Mouse (Mus musculus): Measurements from ENCODE around the gene Olfr556. TPM values are rescaled to one million over a fixed set of nuclear protein-coding genes. Genes with fewer than 3 reads are reported as not detected.

The Olfr556 gene
- not detected for polyA plus RNA-seq (2017; shearing (Covaris generic))

DNA sequence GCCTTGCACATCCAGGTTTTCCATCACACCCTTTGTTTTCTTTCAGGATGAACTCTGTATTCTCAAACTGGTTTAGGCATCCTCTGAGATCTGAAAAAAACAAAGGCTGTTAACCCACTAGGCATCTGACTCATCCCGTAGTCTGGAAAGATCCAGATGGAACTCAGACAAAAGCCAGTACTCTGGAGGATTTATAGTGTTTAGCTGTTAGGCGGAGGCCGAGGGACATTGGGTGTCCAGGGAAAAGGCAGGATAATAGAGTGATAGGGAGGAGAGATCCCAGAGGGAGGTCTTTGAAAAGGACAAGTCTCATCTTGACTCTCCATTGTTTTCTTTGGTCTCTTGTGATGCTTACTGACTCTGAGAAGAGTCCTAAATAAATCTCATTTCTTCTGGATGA, at the start of gene Olfr556:
Olfr556 (plus strand) TSS at position 301 of the 400 bp plus-strand sequence.

DNA sequence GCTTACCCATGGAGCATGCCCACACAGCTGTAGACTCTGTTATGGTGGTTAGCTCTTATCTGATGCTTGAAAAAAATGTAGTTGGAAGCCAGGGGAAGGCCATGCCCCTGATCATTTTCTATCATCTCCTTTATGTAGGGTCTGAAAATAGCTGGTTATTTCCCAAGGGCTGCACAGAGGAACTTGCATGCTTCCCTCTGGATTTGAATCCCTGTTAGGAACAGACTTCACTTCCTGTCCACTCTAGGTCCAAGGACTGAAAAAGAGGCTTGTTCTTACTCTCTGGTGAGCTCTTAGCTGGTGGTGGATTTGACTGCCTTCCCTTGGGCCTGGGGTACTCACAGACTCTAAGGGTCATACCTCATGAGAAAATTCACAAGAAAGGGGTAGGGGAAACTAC, 46.6 kb upstream of the Olfr556 start, which contains the start of gene Olfr553:
Olfr553 (minus strand) TSS at position 101 of the 400 bp plus-strand sequence.

DNA sequence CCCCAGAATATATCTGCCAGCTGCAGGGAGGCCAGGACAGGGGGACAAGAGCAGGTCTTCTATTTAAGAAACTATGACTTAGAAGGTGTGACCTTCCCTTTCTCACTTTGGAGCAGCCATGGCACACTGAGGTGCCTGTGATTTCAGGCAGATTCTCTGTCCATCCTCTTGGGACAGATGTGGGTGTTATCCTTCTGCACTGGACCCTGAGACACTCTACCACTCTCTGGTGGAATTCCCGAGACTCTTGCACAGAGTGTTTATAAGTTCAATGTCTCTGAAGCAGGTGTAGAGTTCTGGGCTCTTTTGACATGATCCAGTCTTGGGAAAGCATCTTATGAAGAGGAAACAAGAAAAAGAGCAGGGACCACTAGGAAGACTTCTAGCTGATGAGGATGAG, 26.6 kb upstream of the Olfr556 start, which contains the start of gene Olfr554:
Olfr554 (plus strand) TSS at position 301 of the 400 bp plus-strand sequence.

GRCm38 (mm10) chr7:102658523-102658922, 6.2 kb upstream of the Olfr556 start, which contains the start of gene Olfr555:
Gene Olfr555, plus strand, starts transcription at chr7:102658823.

GRCm38 (mm10) chr7:102686944-102687501, 22.3 kb downstream of the Olfr556 start, which contains the start of gene Trim68:
Gene Trim68, minus strand, starts transcription at chr7:102687327.

GRCm38 (mm10) chr7:102695358-102696125, 30.8 kb downstream of the Olfr556 start, which contains the start of gene Olfr557:
Gene Olfr557, plus strand, starts transcription at chr7:102695910.

GRCm38 (mm10) chr7:102701915-102702314, 37.2 kb downstream of the Olfr556 start, which contains the start of gene Olfr558:
Gene Olfr558, plus strand, starts transcription at chr7:102702215.

DNA sequence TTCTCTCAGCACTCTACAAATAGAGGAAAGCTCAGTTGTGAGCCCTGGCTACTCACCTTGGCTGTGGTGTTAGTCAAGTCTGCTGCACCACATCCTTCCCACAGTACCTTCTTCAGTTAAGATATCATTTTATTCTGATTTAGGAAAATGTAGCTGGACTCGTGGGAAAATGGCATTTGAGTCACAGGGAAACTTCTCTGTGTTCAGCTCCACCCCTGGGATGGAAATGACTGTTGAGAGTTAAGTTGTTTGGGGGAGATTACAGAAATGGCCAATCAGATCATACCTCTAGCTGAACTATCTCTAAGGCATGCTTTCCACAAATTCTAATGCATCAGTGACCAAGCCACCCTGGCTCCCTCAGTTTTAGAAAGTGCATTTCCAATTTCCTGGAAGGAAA, 54.3 kb downstream of the Olfr556 start, which contains the start of gene Olfr33:
Olfr33 (minus strand) TSS at position 101 of the 400 bp plus-strand sequence.

Other genes starting within 250 kb of the Olfr556 start
- gene Rrm1, start 223.2 kb upstream of the Olfr556 start, polyA plus RNA-seq (2017; shearing (Covaris generic)), result 28.8 TPM
- gene Olfr543, start 183.2 kb upstream of the Olfr556 start, polyA plus RNA-seq (2017; shearing (Covaris generic)), result not detected
- gene Olfr544, start 176.6 kb upstream of the Olfr556 start, polyA plus RNA-seq (2017; shearing (Covaris generic)), result 0.14 TPM
- not detected for gene Olfr545, start 165.3 kb upstream of the Olfr556 start, polyA plus RNA-seq (2017; shearing (Covaris generic))
- gene Olfr547, start 130.2 kb upstream of the Olfr556 start, polyA plus RNA-seq (2017; shearing (Covaris generic)), result not detected
- gene Olfr548-ps1, start 124.0 kb upstream of the Olfr556 start, polyA plus RNA-seq (2017; shearing (Covaris generic)), result not detected
- not detected for gene Olfr549, start 115.0 kb upstream of the Olfr556 start, polyA plus RNA-seq (2017; shearing (Covaris generic))
- gene Trim21, start 99.4 kb upstream of the Olfr556 start, polyA plus RNA-seq (2017; shearing (Covaris generic)), result 28.9 TPM
- not detected for gene Olfr550, start 93.5 kb upstream of the Olfr556 start, polyA plus RNA-seq (2017; shearing (Covaris generic))
- gene Olfr551, start 73.0 kb upstream of the Olfr556 start, polyA plus RNA-seq (2017; shearing (Covaris generic)), result not detected
- gene Olfr552, start 67.1 kb upstream of the Olfr556 start, polyA plus RNA-seq (2017; shearing (Covaris generic)), result not detected
- gene Olfr553, start 46.7 kb upstream of the Olfr556 start, polyA plus RNA-seq (2017; shearing (Covaris generic)), result not detected
- gene Olfr554, start 26.5 kb upstream of the Olfr556 start, polyA plus RNA-seq (2017; shearing (Covaris generic)), result 0.30 TPM
- gene Olfr555, start 6.1 kb upstream of the Olfr556 start, polyA plus RNA-seq (2017; shearing (Covaris generic)), result not detected
- gene Trim68, start 22.4 kb downstream of the Olfr556 start, polyA plus RNA-seq (2017; shearing (Covaris generic)), result 10.0 TPM
- gene Olfr557, start 31.0 kb downstream of the Olfr556 start, polyA plus RNA-seq (2017; shearing (Covaris generic)), result not detected
- gene Olfr558, start 37.3 kb downstream of the Olfr556 start, polyA plus RNA-seq (2017; shearing (Covaris generic)), result not detected
- gene Olfr33, start 54.2 kb downstream of the Olfr556 start, polyA plus RNA-seq (2017; shearing (Covaris generic)), result not detected
- not detected for gene Olfr559, start 62.6 kb downstream of the Olfr556 start, polyA plus RNA-seq (2017; shearing (Covaris generic))
- gene Olfr560, start 94.5 kb downstream of the Olfr556 start, polyA plus RNA-seq (2017; shearing (Covaris generic)), result not detected
- not detected for gene Olfr78, start 94.6 kb downstream of the Olfr556 start, polyA plus RNA-seq (2017; shearing (Covaris generic))
- not detected for gene Olfr561, start 106.3 kb downstream of the Olfr556 start, polyA plus RNA-seq (2017; shearing (Covaris generic))
- not detected for gene Olfr564, start 138.6 kb downstream of the Olfr556 start, polyA plus RNA-seq (2017; shearing (Covaris generic))
- gene Olfr566, start 193.9 kb downstream of the Olfr556 start, polyA plus RNA-seq (2017; shearing (Covaris generic)), result not detected
- 0.37 TPM for gene Olfr568, start 212.2 kb downstream of the Olfr556 start, polyA plus RNA-seq (2017; shearing (Covaris generic))
- not detected for gene Olfr569, start 226.0 kb downstream of the Olfr556 start, polyA plus RNA-seq (2017; shearing (Covaris generic))
- gene Olfr570, start 229.7 kb downstream of the Olfr556 start, polyA plus RNA-seq (2017; shearing (Covaris generic)), result not detected

Data from naive thymus-derived CD4-positive, alpha-beta T cell, adult 5 months (primary cell).